ENCODE assay signal across 20 mouse cellular contexts in the genomic region with DNA sequence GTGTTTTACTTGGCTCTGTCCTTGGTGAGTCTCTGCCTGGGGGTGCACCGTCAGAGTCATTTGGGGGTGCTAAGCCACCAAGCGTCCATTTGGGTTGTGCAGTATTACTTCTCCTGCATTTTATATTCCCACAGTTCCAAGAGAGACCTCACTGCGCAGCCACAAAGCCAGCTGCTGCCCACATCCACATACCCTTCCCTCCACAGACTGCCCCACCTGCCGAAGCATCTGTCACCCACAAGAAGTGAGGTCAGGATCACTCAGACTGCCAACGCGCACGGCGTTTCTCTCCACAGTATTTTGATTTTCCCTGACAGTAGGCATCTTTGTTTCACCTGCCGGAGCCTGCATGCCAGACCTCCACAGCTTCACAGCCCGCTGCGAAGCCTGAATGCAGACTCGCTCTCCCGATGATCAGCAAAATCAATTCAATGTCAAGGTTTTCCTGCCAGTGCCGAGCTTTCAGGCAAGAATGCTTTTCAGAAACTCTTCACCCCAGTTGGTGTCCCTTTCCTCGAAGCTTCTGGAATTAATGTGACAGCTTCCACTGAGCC. TPM values are rescaled to one million over a fixed set of nuclear protein-coding genes. Genes with fewer than 3 reads are reported as not detected.
DNase-seq lines count a peak whose midpoint lies in the region; ATAC-seq lines count a peak whose summit lies in the region.
"Had no signal": no experiment of that assay in that cellular context is flagged by ENCODE, and none has a peak within 500 bp of the region (broad histone marks: within the 10 kb centered on the region; RNA-seq: fewer than 3 reads in every experiment).

No protein-coding gene starts in this region.

- DNase-seq in embryonic facial prominence, embryonic 14.5 days (ENCODE audit: low spot score): no peak
- DNase-seq in embryonic facial prominence, embryonic 10.5 days (ENCODE audit: low spot score): no peak
- DNase-seq in Muller cell, postnatal 12 days (ENCODE audit: inconsistent ontology term): peak; percentile 64
- no peak for DNase-seq in gastrocnemius, postnatal 25 days
- no peak for DNase-seq in urinary bladder, postnatal 14 days (ENCODE audit: low spot score)
- no peak for DNase-seq in right cerebral cortex, adult 18-20 months
- DNase-seq: adrenal gland, postnatal 10 days; cerebellum, adult 9-11 months; heart, postnatal 14 days; layer of hippocampus, postnatal 36 days had no signal

- 52% methylated on average over 15 of the region's 15 CpGs for WGBS in embryonic facial prominence, embryonic 14.5 days
- WGBS in embryonic facial prominence, embryonic 10.5 days: 77% methylated on average over 15 of the region's 15 CpGs
- WGBS in forebrain, embryonic 16.5 days: 32% methylated on average over 15 of the region's 15 CpGs
- WGBS in midbrain, embryonic 12.5 days: 71% methylated on average over 15 of the region's 15 CpGs

- H3K4me1 ChIP-seq in embryonic facial prominence, embryonic 14.5 days (ENCODE audit: control insufficient read depth, insufficient read depth, low read length): peaks cover 20% of the 10 kb centered on the region
- H3K4me1 ChIP-seq in embryonic facial prominence, embryonic 10.5 days: peaks cover 15% of the 10 kb centered on the region
- peaks cover 22% of the 10 kb centered on the region for H3K4me1 ChIP-seq in forebrain, embryonic 16.5 days (replicated peaks; ENCODE audit: control insufficient read depth, insufficient read depth, low read length)
- peaks cover 23% of the 10 kb centered on the region for H3K4me1 ChIP-seq in midbrain, embryonic 12.5 days

- no peaks in the 10 kb centered on the region for H3K9me3 ChIP-seq in embryonic facial prominence, embryonic 14.5 days (ENCODE audit: control insufficient read depth, low read length)
- H3K9me3 ChIP-seq in embryonic facial prominence, embryonic 10.5 days: no peaks in the 10 kb centered on the region
- no peaks in the 10 kb centered on the region for H3K9me3 ChIP-seq in forebrain, embryonic 16.5 days (ENCODE audit: control insufficient read depth, low read length)
- H3K9me3 ChIP-seq in midbrain, embryonic 12.5 days: no peaks in the 10 kb centered on the region
- H3K9me3 ChIP-seq: intestine, embryonic 15.5 days; limb, embryonic 12.5 days had no signal

- no peak for ATAC-seq in embryonic facial prominence, embryonic 14.5 days (ENCODE audit: low read depth)
- peak; percentile 22; the same call in 1 of the 2 replicates for ATAC-seq in forebrain, embryonic 16.5 days
- ATAC-seq in midbrain, embryonic 12.5 days (ENCODE audit: low FRiP score, low read depth): no peak
- ATAC-seq: intestine, embryonic 15.5 days had no signal

- no peak overlapping the region for H3K4me3 ChIP-seq in embryonic facial prominence, embryonic 14.5 days (ENCODE audit: low read depth, low read length)
- H3K4me3 ChIP-seq in embryonic facial prominence, embryonic 10.5 days: no peak overlapping the region
- H3K4me3 ChIP-seq in forebrain, embryonic 16.5 days (replicated peaks; ENCODE audit: low read length): no peak overlapping the region
- H3K4me3 ChIP-seq in midbrain, embryonic 12.5 days: no peak overlapping the region
- H3K4me3 ChIP-seq: intestine, embryonic 15.5 days; limb, embryonic 12.5 days had no signal

- H3K27me3 ChIP-seq in embryonic facial prominence, embryonic 14.5 days (replicated peaks; ENCODE audit: control insufficient read depth, insufficient read depth, low read length): no peaks in the 10 kb centered on the region
- H3K27me3 ChIP-seq in embryonic facial prominence, embryonic 10.5 days (replicated peaks; ENCODE audit: low read depth, poor library complexity, severe bottlenecking): no peaks in the 10 kb centered on the region
- H3K27me3 ChIP-seq in forebrain, embryonic 16.5 days (replicated peaks; ENCODE audit: control insufficient read depth, insufficient read depth, low read length): no peaks in the 10 kb centered on the region
- no peaks in the 10 kb centered on the region for H3K27me3 ChIP-seq in midbrain, embryonic 12.5 days
- H3K27me3 ChIP-seq: intestine, embryonic 15.5 days; limb, embryonic 12.5 days had no signal

- H3K9ac ChIP-seq in embryonic facial prominence, embryonic 14.5 days (ENCODE audit: low read depth, low read length): 0 out of 2 replicates have a peak overlapping the region, but pooled peaks have one; percentile 19
- no peak overlapping the region for H3K9ac ChIP-seq in forebrain, embryonic 16.5 days (replicated peaks; ENCODE audit: low read depth, low read length)
- no peak overlapping the region for H3K9ac ChIP-seq in midbrain, embryonic 12.5 days (replicated peaks)
- H3K9ac ChIP-seq: intestine, embryonic 15.5 days; limb, embryonic 12.5 days; liver, embryonic 14.5 days had no signal

- no peak overlapping the region for H3K27ac ChIP-seq in embryonic facial prominence, embryonic 14.5 days (replicated peaks; ENCODE audit: low read depth, low read length)
- H3K27ac ChIP-seq in embryonic facial prominence, embryonic 10.5 days (replicated peaks): no peak overlapping the region
- H3K27ac ChIP-seq in forebrain, embryonic 16.5 days (ENCODE audit: low read length): peak overlapping the region; percentile 38
- peak overlapping the region; percentile 25; the same call in 1 of the 2 replicates for H3K27ac ChIP-seq in midbrain, embryonic 12.5 days (replicated peaks)
- H3K27ac ChIP-seq: intestine, embryonic 15.5 days; limb, embryonic 12.5 days; liver, embryonic 14.5 days had no signal

- no peak overlapping the region for H3K4me2 ChIP-seq in embryonic facial prominence, embryonic 14.5 days (ENCODE audit: low read depth, low read length)
- no peak overlapping the region for H3K4me2 ChIP-seq in forebrain, embryonic 16.5 days (ENCODE audit: low read length)
- H3K4me2 ChIP-seq in midbrain, embryonic 12.5 days (replicated peaks): no peak overlapping the region
- H3K4me2 ChIP-seq: heart, embryonic 11.5 days; intestine, embryonic 15.5 days; limb, embryonic 12.5 days had no signal

- no peaks in the 10 kb centered on the region for H3K36me3 ChIP-seq in embryonic facial prominence, embryonic 14.5 days (ENCODE audit: control insufficient read depth, insufficient read depth, low read length)
- no peaks in the 10 kb centered on the region for H3K36me3 ChIP-seq in embryonic facial prominence, embryonic 10.5 days (replicated peaks)
- no peaks in the 10 kb centered on the region for H3K36me3 ChIP-seq in forebrain, embryonic 16.5 days (ENCODE audit: control insufficient read depth, insufficient read depth)
- no peaks in the 10 kb centered on the region for H3K36me3 ChIP-seq in midbrain, embryonic 12.5 days
- H3K36me3 ChIP-seq: intestine, embryonic 15.5 days; limb, embryonic 12.5 days had no signal

RNA-seq across cellular contexts. Expression of a gene that starts 15.7 kb away (rescaled TPM):
- 6.6 and 8.6 TPM in 2 replicates for polyA plus RNA-seq in embryonic facial prominence, embryonic 14.5 days (2014; fragmentation: Nextera tagmentation; extraction: Ambion mirVana)
- polyA plus RNA-seq in embryonic facial prominence, embryonic 10.5 days (2016; fragmentation: Nextera tagmentation; extraction: Ambion mirVana): 5.9 and 6.0 TPM in 2 replicates
- polyA plus RNA-seq in forebrain, embryonic 16.5 days (2015; fragmentation: Nextera tagmentation; extraction: Ambion mirVana): 16.3 and 25.1 TPM in 2 replicates
- polyA plus RNA-seq in midbrain, embryonic 12.5 days (2016; fragmentation: Nextera tagmentation; extraction: Ambion mirVana): 10.4 and 10.6 TPM in 2 replicates
- 1 to 10 TPM; 3.6 to 4.5 TPM for total RNA-seq in gastrocnemius, postnatal 25 days (2021)

RNA-seq across cellular contexts. Expression of a gene that starts 38.6 kb away (rescaled TPM):
- not detected in 2 replicates for polyA plus RNA-seq in embryonic facial prominence, embryonic 14.5 days (2014; fragmentation: Nextera tagmentation; extraction: Ambion mirVana)
- polyA plus RNA-seq in embryonic facial prominence, embryonic 10.5 days (2016; fragmentation: Nextera tagmentation; extraction: Ambion mirVana): not detected in 2 replicates
- polyA plus RNA-seq in forebrain, embryonic 16.5 days (2015; fragmentation: Nextera tagmentation; extraction: Ambion mirVana): not detected in 2 replicates
- polyA plus RNA-seq in midbrain, embryonic 12.5 days (2016; fragmentation: Nextera tagmentation; extraction: Ambion mirVana): not detected in 2 replicates
- not detected for total RNA-seq in gastrocnemius, postnatal 25 days (2021)
- total RNA-seq: adrenal gland, postnatal 10 days; heart, postnatal 14 days; layer of hippocampus, postnatal 36 days; megakaryocyte progenitor cell, adult 5-6 weeks had no signal
- polyA plus RNA-seq: gonadal fat pad, adult 2 months; heart, embryonic 11.5 days; intestine, embryonic 15.5 days; kidney, embryonic 14.5 days; limb, embryonic 12.5 days; liver, embryonic 14.5 days; lung, embryonic 16.5 days had no signal

RNA-seq across cellular contexts. Expression of a gene that starts 50.1 kb away (rescaled TPM):
- polyA plus RNA-seq in embryonic facial prominence, embryonic 14.5 days (2014; fragmentation: Nextera tagmentation; extraction: Ambion mirVana): 2.1 and 2.3 TPM in 2 replicates
- polyA plus RNA-seq in embryonic facial prominence, embryonic 10.5 days (2016; fragmentation: Nextera tagmentation; extraction: Ambion mirVana): 0.97 and 1.0 TPM in 2 replicates
- polyA plus RNA-seq in forebrain, embryonic 16.5 days (2015; fragmentation: Nextera tagmentation; extraction: Ambion mirVana): 0.56 and 0.94 TPM in 2 replicates
- polyA plus RNA-seq in midbrain, embryonic 12.5 days (2016; fragmentation: Nextera tagmentation; extraction: Ambion mirVana): 0.24 TPM in 1 of 2 replicates, not detected in the other
- total RNA-seq in gastrocnemius, postnatal 25 days (2021): 1 to 10 TPM in 1 of 2 experiments, under 1 TPM in 1; 0.62 to 1.5 TPM
- total RNA-seq: megakaryocyte progenitor cell, adult 5-6 weeks had no signal

Comparison
In these comparisons a context has a peak if more than half of its experiments do, and no peak if none do; other contexts are left out.
1. H3K27ac ChIP-seq: peak in forebrain, embryonic 16.5 days (single experiment) and midbrain, embryonic 12.5 days (single experiment); none in embryonic facial prominence, embryonic 14.5 days (single experiment) and embryonic facial prominence, embryonic 10.5 days (single experiment).